Mouse (Mus musculus) gastrocnemius, adult 2 months (tissue): ENCODE measurements around the gene Ugt2b34. TPM values are rescaled to one million over a fixed set of nuclear protein-coding genes. Genes with fewer than 3 reads are reported as not detected.
"Not testable (repeated sequence)": the region's sequence is repeated elsewhere in the genome, so short reads cannot be mapped to it uniquely, and the experiment has no call there.

Experiments used
- DNase-seq: peaks from one replicate; pipeline ENCODE4 v3.0.0; 2022
- H3K27ac ChIP-seq: fragments of 200-600 bp; 2 replicates; pipeline ENCODE4 v1.8.1; 2022; ENCODE audit warnings: mild to moderate bottlenecking
- H3K4me3 ChIP-seq: fragments of 200-600 bp; 2 replicates; pipeline ENCODE4 v1.8.1; 2022; ENCODE audit warnings: mild to moderate bottlenecking, moderate library complexity
- CTCF ChIP-seq: fragments of 200-600 bp; IDR thresholded peaks from 2 replicates; pipeline ENCODE4 v1.8.1; 2022; ENCODE audit warnings: antibody characterized with exemption, mild to moderate bottlenecking, moderate library complexity
- intact Hi-C: fragments of 180-260 bp; cut with DNase I; formaldehyde crosslinking; loops from one replicate; pipeline ENCODE4 v1.15.1; 2025
- long read RNA-seq, 2 experiments: library from polyadenylated mRNA; stranded (forward); transcript quantifications; one replicate each; pipeline ENCODE4 v2.0.0; 2021
- total RNA-seq, 2 experiments: library from RNA; stranded (reverse); gene quantifications; 2 replicates each; pipeline ENCODE4 v1.2.3; 2021

The Ugt2b34 gene
- total RNA-seq: not detected
- long read RNA-seq, experiment 1: 0 reads
- long read RNA-seq, experiment 2: 0 reads

DNA sequence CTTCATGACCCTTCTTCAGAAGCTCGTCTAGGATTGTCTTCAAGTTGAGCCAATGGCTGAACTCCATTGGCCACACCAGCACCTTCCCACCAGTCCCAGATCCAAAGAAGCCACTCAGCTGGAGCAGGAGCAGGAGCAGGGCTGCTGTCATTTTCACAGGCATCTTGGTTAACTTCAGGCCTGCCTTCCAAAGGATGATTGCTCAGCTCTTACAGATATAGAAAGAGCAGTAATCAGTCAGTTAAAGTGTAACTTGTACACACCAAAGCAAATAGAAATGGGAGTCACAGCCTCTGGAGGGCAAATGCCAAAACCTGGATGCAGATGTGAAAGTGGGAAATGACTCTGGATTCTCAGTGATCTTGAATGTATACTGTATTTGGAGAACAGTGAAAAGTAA is at the start of gene Ugt2b34:
Ugt2b34 (minus strand) TSS at position 180 of the 400 bp plus-strand sequence.
- TF ChIP-seq CTCF: no peak
- intact Hi-C loops: no loop called here
- no peak within 1 kb of the TSS for H3K27ac ChIP-seq
- DNase-seq: no peak
- no peak within 1 kb of the TSS for H3K4me3 ChIP-seq

DNA sequence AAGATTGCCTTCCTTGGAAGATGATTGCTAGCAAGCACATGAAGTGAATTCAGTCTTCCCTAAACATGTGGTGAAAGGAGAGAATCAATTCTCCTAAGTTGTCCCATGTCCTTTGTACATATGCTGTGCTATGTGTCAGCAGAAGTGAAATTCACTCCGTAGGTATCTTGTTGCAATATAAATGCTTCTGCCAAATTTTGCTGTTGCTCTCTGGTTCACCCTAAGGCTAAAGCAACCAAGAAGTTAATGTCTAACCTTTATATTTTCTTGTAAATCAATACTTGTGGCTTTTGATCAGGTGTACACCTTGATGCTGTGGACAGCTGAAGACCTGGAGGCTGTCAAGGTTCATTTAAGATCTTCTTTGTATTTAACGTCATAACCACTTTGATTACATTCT is 35.4 kb upstream of the Ugt2b34 start:
- Histone ChIP-seq H3K27ac (no peak overlapping the region), H3K4me3 (no peak overlapping the region)
- TF ChIP-seq CTCF: no peak
- intact Hi-C loops: no loop called here
- no peak for DNase-seq

DNA sequence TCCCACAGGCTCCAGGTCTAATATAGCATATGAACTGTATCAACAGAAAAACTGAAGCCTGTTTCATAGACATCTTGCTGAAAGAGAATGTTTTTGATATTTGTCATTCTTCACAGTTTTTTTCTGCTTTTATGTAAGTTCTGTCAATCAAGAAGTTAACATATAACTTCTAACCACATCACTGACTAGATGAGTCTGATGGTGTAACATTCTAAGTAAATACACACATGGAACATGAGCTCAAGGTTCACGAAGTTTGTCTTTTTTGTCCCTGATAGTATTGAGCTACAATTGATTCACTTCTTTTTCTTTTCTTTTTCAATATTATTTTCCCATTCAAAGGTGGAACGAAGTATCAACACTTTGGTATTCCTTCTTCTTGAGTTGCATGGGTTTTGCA is 19.7 kb upstream of the Ugt2b34 start, which contains the start of gene Ugt2b1:
Ugt2b1 (minus strand) TSS at position 105 of the 400 bp plus-strand sequence.
- no peak for DNase-seq
- Histone ChIP-seq H3K27ac (no peak within 1 kb of the TSS), H3K4me3 (no peak within 1 kb of the TSS)
- intact Hi-C loops: no loop called here
- no peak for TF ChIP-seq CTCF

DNA sequence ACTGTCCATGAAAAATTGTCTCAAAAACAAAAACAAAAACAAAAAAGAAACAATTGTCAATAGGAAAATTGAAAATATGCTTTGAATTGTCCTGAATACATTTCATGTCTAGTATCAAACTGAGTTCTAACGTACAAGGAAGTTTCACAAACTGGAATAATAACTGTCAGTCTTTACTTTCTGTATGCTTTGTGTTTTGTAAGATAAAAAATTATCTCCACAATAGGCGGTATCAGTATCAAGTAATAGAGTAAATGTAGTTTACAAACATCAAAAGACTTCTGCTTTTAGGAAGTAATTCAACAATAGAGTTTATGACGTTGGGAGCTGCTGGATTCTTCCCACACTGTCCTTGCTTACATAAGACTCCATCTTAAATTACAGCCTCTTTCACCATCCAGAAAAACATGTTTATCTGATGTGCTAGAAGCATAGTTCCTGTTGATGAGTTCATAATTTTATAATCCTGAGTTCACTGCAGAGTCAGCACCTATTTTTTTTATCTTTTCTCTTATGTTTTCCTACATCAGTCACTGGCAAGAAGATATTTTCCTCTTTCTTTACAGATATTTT is 14.0 kb upstream of the Ugt2b34 start:
- no peak for DNase-seq
- intact Hi-C loops: no loop called here
- no peak for TF ChIP-seq CTCF
- H3K4me3 ChIP-seq: no peak overlapping the region
- H3K27ac ChIP-seq: no peak overlapping the region

DNA sequence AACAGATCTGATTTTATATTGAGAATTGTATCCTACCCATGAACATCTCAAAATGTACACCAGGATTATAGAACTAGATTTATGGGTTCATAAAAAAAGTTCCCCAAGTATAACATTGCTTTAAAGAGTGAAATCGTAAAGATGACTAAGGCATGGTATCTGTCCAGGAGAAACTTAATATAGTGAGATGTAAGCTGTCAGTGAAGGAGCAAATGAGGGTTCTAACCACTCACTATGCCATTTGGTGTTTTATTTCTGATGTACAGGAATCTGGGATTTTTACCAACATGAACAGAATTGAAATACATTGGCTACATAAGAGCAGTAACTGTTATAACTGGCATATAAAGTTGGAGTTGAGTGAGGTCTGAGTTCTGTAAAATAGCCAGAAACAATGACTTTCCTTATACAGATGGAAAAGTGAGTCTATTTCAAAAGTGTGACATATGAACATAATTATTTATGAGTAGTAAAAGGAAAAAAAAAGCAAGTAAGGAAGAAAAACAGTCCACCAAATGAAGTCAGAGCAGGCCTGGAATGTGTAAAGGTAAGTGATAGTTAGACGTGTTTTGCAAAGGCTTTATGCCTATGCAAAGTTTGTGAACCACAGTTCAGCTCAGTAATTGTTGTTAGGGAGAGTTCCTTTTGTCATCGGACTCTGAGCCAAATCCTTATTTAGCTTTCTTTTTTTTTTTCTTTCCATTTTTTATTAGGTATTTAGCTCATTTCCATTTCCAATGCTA is 4.8 kb upstream of the Ugt2b34 start:
- DNase-seq: no peak
- intact Hi-C loops: no loop called here
- Histone ChIP-seq H3K27ac (no peak overlapping the region), H3K4me3 (no peak overlapping the region)
- TF ChIP-seq CTCF: no peak

DNA sequence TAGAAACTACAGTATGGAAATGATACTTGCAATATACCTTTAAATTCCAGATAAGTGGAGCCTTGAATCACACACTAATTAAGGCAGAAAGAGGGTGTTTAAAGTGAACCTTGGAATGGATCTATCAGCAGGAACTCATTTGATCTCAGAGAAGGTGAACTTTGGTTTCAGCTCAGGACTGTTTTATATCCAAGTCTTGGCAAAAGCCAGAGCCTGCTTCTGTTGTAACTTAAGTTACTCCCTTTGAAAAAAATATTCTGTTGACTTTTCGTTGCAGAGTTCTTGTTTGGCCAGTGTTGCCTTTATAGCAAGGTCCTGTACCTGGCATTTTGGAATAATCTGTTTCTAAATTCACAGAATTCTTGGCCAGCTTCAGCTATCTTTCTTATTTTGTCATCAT is 4.0 kb upstream of the Ugt2b34 start:
- Histone ChIP-seq H3K4me3 (no peak overlapping the region), H3K27ac (no peak overlapping the region)
- intact Hi-C loops: no loop called here
- no peak for DNase-seq
- TF ChIP-seq CTCF: no peak

DNA sequence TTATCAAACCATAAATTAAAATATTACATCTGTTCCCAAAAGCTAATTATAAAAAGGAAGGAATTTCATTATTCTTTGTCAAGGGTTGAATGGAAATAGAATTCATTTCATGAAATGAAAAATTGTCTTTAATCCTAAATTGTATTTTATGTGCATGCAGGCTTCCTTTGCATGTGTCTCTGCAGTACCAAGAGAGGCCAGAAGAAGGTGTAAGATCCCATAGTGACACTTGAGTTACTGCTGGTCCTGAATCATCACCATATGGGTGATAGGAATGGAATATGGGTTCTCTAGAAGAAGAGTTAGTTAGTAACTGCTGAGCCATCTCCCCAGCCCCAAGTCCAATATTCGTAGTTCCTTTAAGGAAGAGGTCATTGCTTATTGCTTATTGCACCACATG is 16.8 kb downstream of the Ugt2b34 start:
- H3K27ac ChIP-seq: no peak overlapping the region
- intact Hi-C loops: no loop called here
- no peak for DNase-seq
- TF ChIP-seq CTCF: no peak
- H3K4me3 ChIP-seq: no peak overlapping the region

DNA sequence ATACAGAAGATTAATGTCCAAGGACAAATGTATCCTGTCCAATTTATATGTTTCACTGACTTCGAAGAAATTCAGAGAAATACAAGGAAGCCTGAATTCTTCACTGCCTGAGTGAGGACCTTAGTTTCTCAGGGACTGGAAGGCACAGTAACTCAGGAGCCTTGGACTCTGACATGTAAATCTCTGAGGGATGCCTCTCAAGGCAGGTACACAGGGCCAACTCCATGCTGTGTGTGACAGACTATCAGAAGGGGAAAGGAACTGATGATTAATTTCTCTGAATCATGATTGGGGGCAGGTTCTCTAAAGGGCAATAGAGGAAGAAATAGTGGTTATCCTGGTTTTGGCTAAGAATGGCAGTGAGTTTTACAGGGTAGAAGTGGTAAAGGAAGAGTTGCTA is 18.3 kb downstream of the Ugt2b34 start:
- Histone ChIP-seq H3K27ac (no peak overlapping the region), H3K4me3 (no peak overlapping the region)
- intact Hi-C loops: no loop called here
- no peak for DNase-seq
- TF ChIP-seq CTCF: no peak

DNA sequence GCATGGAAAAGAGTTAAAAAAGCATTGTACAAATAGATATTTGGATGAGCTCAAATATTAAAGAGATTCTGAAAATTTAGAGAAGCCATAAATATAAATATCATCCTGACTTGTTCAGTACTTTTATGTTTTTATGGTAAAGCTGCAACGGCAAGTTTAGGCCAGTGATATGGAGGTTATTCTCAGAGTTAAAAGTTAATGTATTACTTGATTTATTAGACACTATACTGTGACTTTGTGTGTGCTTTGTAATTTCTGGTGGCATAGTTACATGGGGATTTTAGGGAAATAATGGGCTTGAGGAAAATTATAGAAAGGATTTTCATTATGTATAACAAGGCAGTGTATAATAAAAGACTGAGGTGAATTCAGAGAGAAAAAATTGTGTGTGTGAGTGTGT is 19.7 kb downstream of the Ugt2b34 start:
- DNase-seq: no peak
- Histone ChIP-seq H3K4me3 (no peak overlapping the region), H3K27ac (no peak overlapping the region)
- intact Hi-C loops: no loop called here
- no peak for TF ChIP-seq CTCF

DNA sequence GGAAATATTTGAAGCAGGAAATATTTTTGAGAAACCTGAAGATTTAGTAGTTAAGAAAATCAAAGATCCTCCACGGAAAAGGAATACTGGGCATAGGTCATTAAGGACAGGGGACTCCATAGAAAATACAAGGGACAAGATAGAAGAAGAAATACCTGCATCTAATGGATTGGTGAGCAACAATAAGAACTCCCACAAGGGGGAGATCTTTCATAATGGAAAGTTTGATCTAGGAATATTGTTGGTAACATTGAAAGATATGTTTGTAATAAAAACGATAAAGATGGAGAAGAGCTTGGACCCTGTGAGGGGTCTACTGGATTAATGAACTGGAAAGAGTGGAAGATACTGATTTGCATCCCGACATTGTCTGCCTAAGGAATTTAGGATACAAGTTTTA is 20.1 kb downstream of the Ugt2b34 start:
- no peak; the same call in 1 of the 2 replicates for TF ChIP-seq CTCF
- Histone ChIP-seq H3K27ac (no peak overlapping the region), H3K4me3 (no peak overlapping the region)
- intact Hi-C loops: no loop called here
- no peak for DNase-seq

DNA sequence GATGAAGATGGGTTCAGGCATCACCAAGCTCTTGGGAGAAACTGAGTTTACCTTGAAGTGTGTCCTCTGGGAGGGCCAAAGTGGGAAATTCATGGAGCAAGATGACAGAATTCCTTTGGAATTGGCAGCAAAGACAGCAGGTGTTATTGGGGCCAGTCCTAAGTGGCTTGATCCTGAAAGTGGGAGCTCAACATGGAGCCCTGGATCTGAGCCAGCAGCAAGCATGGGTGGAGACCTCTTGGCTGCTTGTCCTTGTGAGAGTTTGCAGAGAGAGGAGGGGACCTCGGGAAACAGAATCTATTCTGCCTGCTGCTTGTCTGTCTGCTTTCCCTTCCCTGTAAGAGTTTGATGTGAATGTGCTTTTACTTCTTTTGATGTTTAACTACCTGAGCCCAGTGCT is 34.9 kb downstream of the Ugt2b34 start:
- Histone ChIP-seq H3K27ac (no peak overlapping the region), H3K4me3 (no peak overlapping the region)
- DNase-seq: no peak
- intact Hi-C loops: no loop called here
- no peak for TF ChIP-seq CTCF

DNA sequence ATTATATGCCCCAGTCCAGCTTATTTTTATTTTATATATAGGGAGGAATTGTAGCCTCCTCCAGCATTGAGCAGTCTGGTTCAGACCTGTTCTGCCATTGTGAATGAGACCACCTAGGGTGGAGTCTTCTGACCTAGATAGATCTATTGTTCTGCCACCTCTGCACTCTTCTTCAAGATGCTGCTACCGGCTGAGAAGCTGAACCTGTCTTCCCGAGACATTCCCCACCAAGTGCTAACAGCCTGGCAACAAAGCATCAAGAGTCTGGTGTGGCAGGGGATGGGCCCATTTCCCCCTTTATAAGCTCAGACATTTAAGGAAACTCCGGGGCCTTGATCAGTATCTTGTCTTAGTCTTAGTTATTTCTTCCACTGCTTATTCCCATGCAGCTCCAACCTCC is 48.4 kb downstream of the Ugt2b34 start:
- Histone ChIP-seq H3K4me3 (no peak overlapping the region), H3K27ac (no peak overlapping the region)
- no peak for TF ChIP-seq CTCF
- no peak for DNase-seq
- intact Hi-C loops: no loop called here

DNA sequence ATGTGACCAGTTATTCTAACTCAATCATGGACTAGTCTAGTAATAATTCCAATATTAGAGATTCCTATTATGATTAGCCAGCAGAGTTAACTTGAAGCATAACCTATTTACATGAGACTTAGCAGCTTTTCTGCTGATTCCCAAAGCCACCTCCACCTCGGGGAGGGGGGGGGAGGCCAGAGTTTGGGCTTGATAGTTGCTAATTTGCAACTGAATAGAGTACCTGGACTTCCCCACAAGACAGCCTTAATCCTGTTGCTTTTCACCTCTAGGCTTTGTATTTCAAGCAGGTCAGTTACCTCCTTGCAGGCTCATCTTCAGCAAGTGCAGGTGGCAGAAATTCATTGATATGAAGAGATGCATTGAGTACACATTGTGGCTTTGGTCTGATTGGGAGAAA is 49.1 kb downstream of the Ugt2b34 start:
- DNase-seq: no peak
- Histone ChIP-seq H3K4me3 (no peak overlapping the region), H3K27ac (no peak overlapping the region)
- intact Hi-C loops: no loop called here
- TF ChIP-seq CTCF: no peak

DNA sequence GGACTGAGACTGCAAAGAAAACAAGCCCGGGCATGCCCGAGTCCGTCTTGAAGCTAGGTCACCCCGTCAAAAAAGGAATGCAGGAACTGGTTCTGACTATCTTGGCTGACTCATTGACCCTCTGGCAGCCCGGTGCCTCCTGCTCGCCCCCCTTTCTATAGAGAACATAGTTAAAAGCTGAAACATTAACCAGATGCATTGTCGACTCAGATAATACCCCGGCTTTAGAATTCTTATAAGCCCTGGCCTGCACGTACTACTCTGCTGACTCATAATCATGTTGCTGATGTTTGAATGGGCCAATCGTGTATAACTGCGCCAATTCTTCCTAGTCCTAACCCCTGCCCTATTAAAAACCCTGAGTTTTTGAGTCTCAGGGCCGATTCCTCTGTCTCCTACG is 50.2 kb downstream of the Ugt2b34 start:
- H3K27ac ChIP-seq, H3K4me3 ChIP-seq, DNase-seq, intact Hi-C loops: not testable (repeated sequence)
